Mouse (Mus musculus): ENCODE data around the gene Bnip2.

DNA sequence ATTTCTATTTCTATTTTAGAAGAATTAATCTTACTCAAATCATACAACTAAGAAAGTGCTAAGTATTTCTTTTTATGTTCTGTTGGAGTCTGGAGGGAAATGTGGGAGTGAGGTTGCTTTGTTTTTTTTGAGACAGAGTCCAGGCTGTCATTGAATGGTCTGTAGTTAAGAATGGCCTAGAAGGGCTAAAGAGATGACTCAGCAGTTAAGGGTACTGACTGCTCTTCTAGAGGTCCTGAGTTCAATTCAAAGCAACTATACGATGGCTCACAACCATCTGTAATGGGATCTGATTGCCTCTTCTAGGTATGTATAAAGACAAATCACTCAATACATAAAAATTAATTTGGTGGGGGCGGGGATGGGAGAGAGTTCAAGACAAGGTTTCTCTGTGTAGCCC is 26.4 kb downstream of the Bnip2 start:
- no peak for TF ChIP-seq POLR2A (IDR thresholded peaks at IDR 0.05; ENCODE audit: borderline replicate concordance, extremely low read depth, insufficient read depth, insufficient read length, poor library complexity, severe bottlenecking)
- TF ChIP-seq CTCF (IDR thresholded peaks at IDR 0.05; ENCODE audit: borderline replicate concordance, extremely low read depth, insufficient read depth, insufficient read length), result no peak

Measured in brain, embryonic 14.5 days (tissue).